Mouse (Mus musculus): ENCODE results near the gene Fastkd5. TPM values are rescaled to one million over a fixed set of nuclear protein-coding genes. Genes with fewer than 3 reads are reported as not detected.

Fastkd5 gene
- polyA plus RNA-seq, 1 experiment from 2014 or later, result 19.3 TPM

GRCm38 (mm10) chr2:130574960-130575359 lies 54.9 kb downstream of the Fastkd5 start:
- Histone ChIP-seq H3K4me2 (replicated peaks) (no peak overlapping the region), H3K36me3 (no peaks in the 10 kb centered on the region), H3K9me3 (no peaks in the 10 kb centered on the region), H3K27ac (replicated peaks) (no peak overlapping the region), H3K4me3 (no peak overlapping the region), H3K4me1 (peaks cover 15% of the 10 kb centered on the region), H3K9ac (replicated peaks) (no peak overlapping the region), H3K27me3 (peaks cover 68% of the 10 kb centered on the region)
- WGBS, result 76% methylated on average over 5 of the region's 5 CpGs
- ATAC-seq (ENCODE audit: low FRiP score, low read depth), result no peak

DNA sequence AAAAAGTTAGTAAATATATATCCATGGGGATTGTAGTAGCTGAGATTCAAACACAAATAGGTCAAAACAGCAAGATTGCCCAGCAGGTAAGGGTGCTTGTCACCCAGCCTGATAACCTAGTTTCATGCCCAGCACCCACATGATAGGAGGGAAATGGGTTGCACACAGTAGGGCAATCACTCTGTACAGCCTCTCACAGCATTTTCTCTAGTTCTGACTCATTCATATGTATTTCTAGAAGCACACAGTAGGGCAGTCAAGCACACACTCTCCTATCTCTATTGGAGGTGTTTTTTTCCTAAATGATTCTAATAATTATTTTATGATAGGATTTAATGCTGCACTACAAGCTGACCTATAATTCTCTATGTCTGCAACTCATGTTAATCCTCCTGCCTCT lies 59.9 kb downstream of the Fastkd5 start:
- no peak overlapping the region for H3K4me2 ChIP-seq (replicated peaks)
- peaks cover 19% of the 10 kb centered on the region for H3K36me3 ChIP-seq
- no peak overlapping the region for H3K9ac ChIP-seq (replicated peaks)
- peaks cover 18% of the 10 kb centered on the region for H3K27me3 ChIP-seq
- no peak for ATAC-seq (ENCODE audit: low FRiP score, low read depth)
- H3K4me3 ChIP-seq, result no peak overlapping the region
- H3K4me1 ChIP-seq, result peaks cover 2% of the 10 kb centered on the region
- H3K9me3 ChIP-seq, result no peaks in the 10 kb centered on the region
- H3K27ac ChIP-seq (replicated peaks), result no peak overlapping the region

GRCm38 (mm10) chr2:130568921-130569320 lies 60.9 kb downstream of the Fastkd5 start:
- Histone ChIP-seq H3K36me3 (peaks cover 19% of the 10 kb centered on the region), H3K4me2 (replicated peaks) (no peak overlapping the region), H3K9me3 (no peaks in the 10 kb centered on the region), H3K9ac (replicated peaks) (no peak overlapping the region), H3K4me1 (peaks cover 10% of the 10 kb centered on the region), H3K4me3 (no peak overlapping the region), H3K27me3 (peaks cover 14% of the 10 kb centered on the region), H3K27ac (replicated peaks) (no peak overlapping the region)
- ATAC-seq (ENCODE audit: low FRiP score, low read depth), result no peak
- WGBS, result 86% methylated on average over 4 of the region's 4 CpGs

- H3K4me2 ChIP-seq (replicated peaks), result peak overlapping the region; percentile 75; the same call in 1 of the 2 replicates
- WGBS, result 81% methylated on average over 8 of the region's 8 CpGs
- H3K4me1 ChIP-seq, result peaks cover 17% of the 10 kb centered on the region
- H3K9ac ChIP-seq (replicated peaks), result peak overlapping the region; percentile 92
- no peaks in the 10 kb centered on the region for H3K9me3 ChIP-seq
- no peaks in the 10 kb centered on the region for H3K27me3 ChIP-seq
- H3K27ac ChIP-seq (replicated peaks), result no peak overlapping the region
- peak overlapping the region; percentile 79 for H3K4me3 ChIP-seq
- peaks cover 19% of the 10 kb centered on the region for H3K36me3 ChIP-seq
- ATAC-seq (ENCODE audit: low FRiP score, low read depth), result no peak
Observed at GRCm38 (mm10) chr2:130564983-130565382, 64.8 kb downstream of the Fastkd5 start.

DNA sequence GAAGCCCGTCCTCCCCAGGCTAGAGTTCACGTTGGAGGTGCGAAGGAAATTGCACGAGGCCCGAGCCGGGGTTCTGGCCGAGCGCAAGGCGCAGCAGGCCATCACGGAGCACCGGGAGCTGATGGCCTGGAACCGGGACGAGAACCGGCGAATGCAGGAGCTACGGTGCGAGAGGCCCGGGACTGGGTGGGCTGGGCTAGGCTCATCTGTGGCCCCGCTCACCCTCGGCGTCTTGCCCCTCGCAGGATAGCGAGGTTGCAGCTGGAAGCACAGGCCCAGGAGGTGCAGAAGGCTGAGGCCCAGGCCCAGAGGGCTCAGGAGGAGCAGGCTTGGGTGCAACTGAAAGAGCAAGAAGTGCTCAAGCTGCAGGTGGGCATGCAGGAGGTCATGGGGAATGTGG lies 65.8 kb downstream of the Fastkd5 start:
- peak; percentile 5; the same call in 1 of the 2 replicates for ATAC-seq (ENCODE audit: low FRiP score, low read depth)
- Histone ChIP-seq H3K4me1 (peaks cover 17% of the 10 kb centered on the region), H3K9me3 (no peaks in the 10 kb centered on the region), H3K4me2 (replicated peaks) (peak overlapping the region; percentile 75), H3K27me3 (no peaks in the 10 kb centered on the region), H3K4me3 (peak overlapping the region; percentile 79), H3K27ac (replicated peaks) (0 out of 2 replicates have a peak overlapping the region, but pooled peaks have one; percentile 20), H3K9ac (replicated peaks) (peak overlapping the region; percentile 92), H3K36me3 (peaks cover 19% of the 10 kb centered on the region)
- WGBS, result 0% methylated on average over 11 of the region's 23 CpGs

Other genes with a start within 250 kb of the Fastkd5 start
- 33.6 and 59.5 TPM in 2 replicates for gene Cpxm1, start 232.5 kb downstream of the Fastkd5 start, polyA plus RNA-seq (2016; fragmentation: Nextera tagmentation; extraction: Ambion mirVana)
- gene Gm28372, start 224.8 kb downstream of the Fastkd5 start, polyA plus RNA-seq (2016; fragmentation: Nextera tagmentation; extraction: Ambion mirVana), result 0.13 and 0.23 TPM in 2 replicates
- 0.38 and 0.55 TPM in 2 replicates for gene 1700020A23Rik, start 224.8 kb downstream of the Fastkd5 start, polyA plus RNA-seq (2016; fragmentation: Nextera tagmentation; extraction: Ambion mirVana)
- gene Tmem239, start 223.5 kb downstream of the Fastkd5 start, polyA plus RNA-seq (2016; fragmentation: Nextera tagmentation; extraction: Ambion mirVana), result not detected in 2 replicates
- 113 and 115 TPM in 2 replicates for gene Vps16, start 205.7 kb downstream of the Fastkd5 start, polyA plus RNA-seq (2016; fragmentation: Nextera tagmentation; extraction: Ambion mirVana)
- 11.1 and 13.2 TPM in 2 replicates for gene Pced1a, start 205.3 kb downstream of the Fastkd5 start, polyA plus RNA-seq (2016; fragmentation: Nextera tagmentation; extraction: Ambion mirVana)
- gene Ptpra, start 179.7 kb downstream of the Fastkd5 start, polyA plus RNA-seq (2016; fragmentation: Nextera tagmentation; extraction: Ambion mirVana), result 120 and 134 TPM in 2 replicates
- gene Mrps26, start 66.3 kb downstream of the Fastkd5 start, polyA plus RNA-seq (2016; fragmentation: Nextera tagmentation; extraction: Ambion mirVana), result 66.2 and 74.0 TPM in 2 replicates
- gene Oxt, start 53.9 kb downstream of the Fastkd5 start, polyA plus RNA-seq (2016; fragmentation: Nextera tagmentation; extraction: Ambion mirVana), result not detected in 2 replicates
- not detected in 2 replicates for gene Avp, start 47.5 kb downstream of the Fastkd5 start, polyA plus RNA-seq (2016; fragmentation: Nextera tagmentation; extraction: Ambion mirVana)
- 14.4 and 15.2 TPM in 2 replicates for gene Ubox5, start within 50 bp of the Fastkd5 start, polyA plus RNA-seq (2016; fragmentation: Nextera tagmentation; extraction: Ambion mirVana)
- gene Lzts3, start 12.8 kb upstream of the Fastkd5 start, polyA plus RNA-seq (2016; fragmentation: Nextera tagmentation; extraction: Ambion mirVana), result 6.9 and 8.3 TPM in 2 replicates
- gene Ddrgk1, start 34.6 kb upstream of the Fastkd5 start, polyA plus RNA-seq (2016; fragmentation: Nextera tagmentation; extraction: Ambion mirVana), result 47.4 and 54.8 TPM in 2 replicates
- gene Itpa, start 37.6 kb upstream of the Fastkd5 start, polyA plus RNA-seq (2016; fragmentation: Nextera tagmentation; extraction: Ambion mirVana), result 139 and 146 TPM in 2 replicates
- gene Slc4a11, start 67.5 kb upstream of the Fastkd5 start, polyA plus RNA-seq (2016; fragmentation: Nextera tagmentation; extraction: Ambion mirVana), result 0.57 and 0.77 TPM in 2 replicates

Measured in midbrain, embryonic 12.5 days (tissue).